Mouse (Mus musculus) testis, adult 2 months (tissue): Measurements from ENCODE around the gene Erf.

Experiments
- CTCF ChIP-seq: fragments of 200-500 bp; IDR thresholded peaks from 2 replicates; pipeline ENCODE4 v1.5.1; 2012; ENCODE audit warnings: low read depth, mild to moderate bottlenecking, inconsistent platforms, low read length, moderate library complexity; ENCODE audit not compliant: control insufficient read depth, insufficient read depth, insufficient replicate concordance
- POLR2A ChIP-seq: fragments of 200-500 bp; IDR thresholded peaks from 2 replicates; pipeline ENCODE4 v1.6.1; 2012; ENCODE audit warnings: low read depth, mild to moderate bottlenecking, inconsistent platforms, low read length, moderate library complexity; ENCODE audit not compliant: control insufficient read depth

DNA sequence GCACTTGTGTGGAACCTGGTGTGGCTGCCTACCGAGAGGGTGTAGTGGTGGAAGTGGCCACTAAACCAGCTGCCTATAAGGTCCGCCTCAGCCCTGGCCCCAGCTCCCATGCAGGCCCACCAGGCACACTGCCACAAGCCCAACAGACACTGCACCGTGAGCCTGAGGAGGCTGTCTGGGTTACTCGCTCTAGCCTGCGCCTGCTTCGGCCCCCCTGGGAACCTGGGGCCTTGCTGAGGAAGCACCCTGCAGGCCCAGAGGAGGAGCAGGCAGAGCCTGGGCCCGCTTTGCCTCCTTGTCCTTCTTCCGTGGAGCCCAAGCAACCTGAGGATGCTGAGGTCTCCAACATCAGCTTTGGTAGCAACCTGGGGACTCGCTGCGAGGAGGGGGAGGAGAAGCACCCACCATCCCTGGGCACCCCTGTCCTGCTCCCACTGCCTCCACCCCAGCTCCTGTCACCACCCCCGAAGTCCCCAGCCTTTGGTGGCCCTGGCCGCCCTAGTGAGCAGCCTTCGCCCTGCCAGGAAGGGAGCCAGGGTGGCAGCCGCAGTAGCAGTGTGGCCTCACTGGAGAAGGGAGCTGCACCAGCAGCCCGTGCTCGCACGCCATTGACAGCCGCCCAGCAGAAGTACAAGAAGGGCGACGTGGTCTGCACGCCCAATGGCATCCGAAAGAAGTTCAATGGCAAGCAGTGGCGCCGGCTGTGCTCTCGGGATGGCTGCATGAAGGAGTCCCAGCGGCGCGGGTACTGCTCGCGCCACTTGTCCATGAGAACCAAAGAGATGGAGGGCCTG is 21.3 kb upstream of the Erf start:
- TF ChIP-seq POLR2A (no peak), CTCF (no peak)
